Mouse (Mus musculus) fat pad, adult 2 months (tissue): ENCODE measurements at regions not wholly inside any gene's neighbourhood (a gene's known extent, or its start where the extent isn't known, plus 50 kb on each side); places are given as distances from the start of the nearest gene placed in this dataset.
A peak's percentile ranks its signal among the peaks of the same experiment; 100 is the strongest.

Source experiments
- DNase-seq: peaks from one replicate; pipeline ENCODE4 v3.0.0-alpha.2; 2011; ENCODE audit warnings: low read depth, low spot score; ENCODE audit errors: extremely low read depth

DNA sequence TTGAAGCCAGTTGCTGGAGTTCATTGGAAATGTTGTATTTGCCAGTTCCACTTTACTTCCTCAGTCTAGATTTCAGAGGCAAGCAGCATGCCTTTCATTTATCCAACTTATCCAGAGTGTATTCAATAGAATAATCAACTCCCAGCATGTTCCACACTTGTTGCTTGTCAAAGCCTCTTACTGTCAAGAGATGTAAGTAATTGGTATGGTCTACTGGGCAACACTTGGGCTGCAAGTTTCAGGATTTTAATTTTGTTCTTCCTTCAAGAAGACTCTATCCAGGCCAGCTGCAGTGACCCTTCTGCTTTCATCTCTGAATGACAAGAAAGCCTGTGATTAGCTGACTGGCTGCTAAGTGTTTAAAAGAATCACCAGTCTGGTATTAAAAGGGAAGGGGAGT, 3131.6 kb upstream of the Lrrc6 start:
- DNase-seq, result no peak

DNA sequence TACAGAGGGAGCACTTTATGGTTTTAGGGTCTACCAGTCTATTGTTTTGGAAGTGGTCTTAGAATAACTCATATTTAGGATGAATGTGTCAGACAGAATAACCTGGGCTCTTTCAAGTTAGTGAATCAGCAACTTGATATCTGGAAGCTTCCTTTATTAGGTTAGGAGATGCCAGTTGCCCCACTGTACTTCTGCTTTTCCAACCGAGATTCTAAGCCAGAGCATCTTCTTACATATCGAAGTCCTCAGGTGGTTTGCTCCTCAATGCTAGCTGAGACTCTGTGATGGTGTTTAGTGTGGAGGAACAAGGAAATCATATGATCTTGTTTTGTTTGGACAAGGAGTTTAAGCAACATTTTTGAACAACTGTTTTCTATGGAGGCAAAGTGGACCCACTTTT, 3117.3 kb upstream of the Lrrc6 start:
- no peak for DNase-seq

DNA sequence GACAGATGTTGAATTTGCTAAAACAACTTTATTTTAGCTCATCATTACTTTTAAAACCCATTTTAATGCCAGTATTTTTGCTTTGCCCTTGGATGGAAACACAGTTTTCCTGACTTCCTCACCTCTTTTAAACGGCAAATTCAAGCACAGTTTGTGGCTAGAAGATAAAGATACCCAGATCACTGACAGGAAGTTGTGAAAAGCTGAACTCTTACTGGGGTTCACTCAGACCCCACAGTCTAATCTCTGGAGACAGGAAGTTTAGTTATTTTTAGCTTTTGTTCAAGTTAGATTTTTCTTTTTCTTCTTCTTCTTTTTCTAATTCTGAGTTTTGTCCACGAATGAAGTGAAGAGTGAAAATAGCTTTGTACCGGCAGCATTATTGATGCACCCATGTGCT, 3113.3 kb upstream of the Lrrc6 start:
- no peak for DNase-seq

- DNase-seq, result no peak
These were observed 3090.7 kb upstream of the Lrrc6 start for GRCm38 (mm10) chr15:69591219-69592006.

DNA sequence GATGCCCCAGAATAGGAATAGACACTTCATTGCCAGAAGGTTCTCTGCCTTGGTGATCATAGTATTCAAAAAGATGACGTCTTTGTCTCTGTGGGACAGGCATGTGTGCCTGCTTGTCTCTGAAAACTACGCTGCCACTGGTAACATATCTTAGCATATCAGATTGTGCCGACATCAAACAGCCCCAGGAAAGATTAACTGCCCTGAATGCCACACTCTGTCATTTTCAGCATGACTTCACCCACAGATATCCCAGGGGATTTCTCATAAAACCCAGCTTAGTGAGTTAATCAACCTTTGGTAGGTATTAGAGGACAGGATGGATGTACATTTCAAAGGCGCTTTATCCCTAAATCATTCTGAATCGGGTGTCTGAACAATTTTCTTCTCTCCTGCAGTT, 3087.4 kb upstream of the Lrrc6 start:
- DNase-seq, result no peak

DNA sequence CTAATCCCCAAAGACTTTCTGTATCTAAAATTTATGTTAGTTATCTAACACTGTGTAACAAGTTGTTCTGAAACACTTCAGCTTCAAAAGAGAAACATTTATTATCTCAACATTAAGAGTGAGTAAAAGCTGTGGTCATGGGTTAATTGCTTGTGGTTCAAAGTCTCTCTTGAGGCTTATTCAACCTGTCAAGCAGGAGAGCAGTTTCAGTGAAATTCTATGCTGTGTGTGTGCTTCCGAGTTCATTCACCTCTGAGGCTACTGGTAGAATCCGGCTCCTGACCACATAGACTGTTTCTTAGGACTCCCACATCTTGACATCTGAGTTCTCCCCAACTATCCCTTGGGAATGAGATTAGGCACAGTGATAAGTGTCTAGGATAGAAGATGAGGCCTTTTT, 3076.0 kb upstream of the Lrrc6 start:
- no peak for DNase-seq

- DNase-seq, result no peak
These were observed 3075.0 kb upstream of the Lrrc6 start for GRCm38 (mm10) chr15:69575611-69576153.

DNA sequence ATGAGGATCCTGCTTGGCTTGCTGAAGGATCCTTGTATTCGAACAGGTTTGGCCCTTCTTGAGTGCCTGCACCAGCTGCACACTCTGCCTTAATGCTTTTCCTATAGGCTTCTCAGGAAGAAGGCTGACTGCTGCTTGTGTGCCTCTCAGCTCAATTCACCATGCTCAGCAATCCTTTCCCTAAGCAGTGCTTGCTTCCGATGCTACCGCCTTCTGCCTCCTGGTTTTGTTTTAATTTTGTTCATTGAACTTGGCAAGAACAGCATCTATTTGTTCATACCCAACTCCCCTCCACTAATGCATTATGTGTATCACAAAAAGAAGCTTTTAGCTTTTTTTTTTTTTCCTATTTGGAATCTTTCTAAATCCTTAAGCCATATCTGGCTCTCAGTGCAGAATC, 3053.5 kb upstream of the Lrrc6 start:
- DNase-seq, result no peak

DNA sequence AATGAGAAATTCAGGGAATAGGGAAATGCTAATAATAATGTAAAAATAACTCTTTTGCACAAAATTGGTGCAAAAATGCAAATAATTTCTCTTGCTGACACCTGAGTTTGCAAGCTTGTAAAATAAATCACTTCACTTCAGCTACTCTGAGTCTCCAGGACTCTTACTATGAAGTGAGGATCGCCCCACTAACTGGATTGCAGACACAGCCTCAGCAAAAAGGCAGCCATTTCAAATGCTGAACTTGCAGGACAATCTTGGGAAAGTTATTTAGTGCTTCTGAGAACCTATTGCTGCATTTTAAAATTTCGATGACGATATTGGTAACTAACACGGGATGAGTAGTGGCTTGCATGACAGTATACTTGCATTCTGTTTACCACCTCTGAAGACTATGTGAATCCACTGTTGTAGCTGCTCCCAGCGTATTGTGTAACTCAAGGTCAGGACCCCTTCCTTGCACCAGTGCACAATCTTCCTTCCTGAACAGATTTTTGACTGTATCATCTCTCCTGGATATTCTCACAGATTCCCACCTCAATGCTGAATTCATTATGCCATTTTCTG, 3051.4 kb upstream of the Lrrc6 start:
- DNase-seq, result no peak

- DNase-seq, result no peak
These were observed 3050.3 kb upstream of the Lrrc6 start for GRCm38 (mm10) chr15:69551012-69551411.

DNA sequence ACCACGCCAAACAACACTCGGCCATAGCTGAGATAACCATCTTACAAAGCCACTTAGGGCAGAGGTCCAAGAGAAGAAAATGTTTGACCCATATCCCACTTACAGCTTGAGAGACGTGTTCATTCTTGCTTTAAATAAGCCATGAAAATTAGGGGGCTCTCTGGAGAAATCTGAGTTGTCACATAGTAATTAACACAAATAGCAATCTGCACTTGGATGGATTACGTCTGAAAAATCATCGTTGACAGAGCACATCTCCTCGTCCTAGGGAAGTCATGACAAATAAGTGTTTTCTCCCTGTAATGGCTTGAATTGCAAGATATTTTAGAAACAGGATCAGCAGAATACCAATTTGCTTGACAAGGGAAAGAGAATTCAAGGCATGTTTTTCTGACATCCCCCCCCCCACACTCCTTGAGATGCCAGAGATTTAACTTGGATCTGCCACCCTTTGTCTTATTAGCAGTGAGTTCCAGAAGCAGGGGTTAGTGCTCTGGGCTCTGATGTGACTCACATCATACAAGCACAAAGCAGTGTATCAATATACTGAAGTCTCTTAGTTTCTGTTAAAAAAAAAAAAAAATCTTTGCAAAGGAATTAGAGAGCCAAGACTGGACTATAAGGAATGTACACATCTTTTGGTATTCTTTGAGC, 3025.9 kb upstream of the Lrrc6 start:
- DNase-seq, result no peak

DNA sequence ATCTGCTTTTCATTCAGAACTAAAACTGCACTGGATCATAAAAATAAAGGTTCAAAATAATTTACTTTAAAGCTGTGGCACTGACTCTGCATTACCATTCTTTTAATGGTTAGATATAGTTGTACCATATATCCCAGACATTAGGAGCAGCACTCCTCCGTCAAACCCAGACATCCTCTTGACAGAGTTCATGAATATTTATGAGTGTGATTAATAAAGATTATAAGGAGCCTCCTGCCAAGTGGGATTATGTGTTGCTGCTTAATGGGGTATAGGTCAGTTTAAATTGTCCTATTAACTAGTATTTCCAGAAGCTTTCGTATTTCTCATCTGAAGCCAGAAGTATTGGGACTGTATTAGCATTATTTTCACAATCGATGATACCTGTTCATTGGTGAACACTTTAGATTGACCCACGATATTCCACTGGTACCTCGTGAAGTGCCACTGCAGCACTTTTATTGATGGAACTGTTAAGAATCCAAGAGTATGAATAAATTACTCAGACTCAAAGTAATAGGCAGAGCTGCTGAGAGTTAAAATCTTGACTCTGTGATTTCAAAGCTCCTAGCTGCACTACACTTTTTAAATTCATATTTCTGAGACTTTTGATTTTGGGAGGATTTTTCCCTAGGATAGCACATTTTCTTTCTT, 2983.8 kb upstream of the Lrrc6 start:
- DNase-seq, result no peak

DNA sequence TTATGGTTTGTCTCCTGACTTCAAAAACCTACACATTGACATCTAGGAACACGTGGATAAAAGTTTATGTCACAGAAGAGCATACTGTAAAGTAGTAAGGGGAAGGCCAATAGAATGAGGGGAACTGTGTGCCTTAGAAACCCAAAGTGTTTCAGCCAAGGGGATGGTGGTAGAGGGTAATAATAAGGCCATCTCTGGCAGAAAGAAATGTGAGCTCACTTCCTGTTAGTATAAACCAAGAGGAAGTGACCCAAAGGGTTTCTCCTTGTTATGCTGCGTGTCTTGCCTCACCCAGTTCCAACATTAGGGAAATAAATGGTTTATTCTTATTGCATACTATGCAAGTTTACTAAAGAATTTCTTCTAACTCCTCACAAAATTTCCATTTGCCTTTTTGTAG, 2982.4 kb upstream of the Lrrc6 start:
- DNase-seq, result no peak

DNA sequence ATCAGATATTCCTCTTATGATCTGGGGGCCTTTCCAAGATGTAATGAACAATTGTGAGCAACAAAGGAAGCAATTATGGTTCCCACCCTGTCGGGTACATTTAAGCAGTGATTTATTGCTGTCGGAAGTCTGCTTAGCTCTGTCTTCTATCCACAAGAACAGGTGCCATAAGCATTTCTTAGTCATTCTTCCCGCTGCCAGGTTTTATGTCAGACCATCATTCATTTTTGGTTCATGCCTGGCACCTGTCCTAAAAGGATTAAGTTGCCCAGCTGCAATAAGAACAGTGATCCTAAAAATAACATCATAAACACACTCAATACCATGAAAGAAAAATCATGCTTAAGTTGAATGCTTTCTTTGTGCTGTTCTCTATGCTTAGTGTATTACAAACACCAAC, 2980.4 kb upstream of the Lrrc6 start:
- DNase-seq, result peak; percentile 90

DNA sequence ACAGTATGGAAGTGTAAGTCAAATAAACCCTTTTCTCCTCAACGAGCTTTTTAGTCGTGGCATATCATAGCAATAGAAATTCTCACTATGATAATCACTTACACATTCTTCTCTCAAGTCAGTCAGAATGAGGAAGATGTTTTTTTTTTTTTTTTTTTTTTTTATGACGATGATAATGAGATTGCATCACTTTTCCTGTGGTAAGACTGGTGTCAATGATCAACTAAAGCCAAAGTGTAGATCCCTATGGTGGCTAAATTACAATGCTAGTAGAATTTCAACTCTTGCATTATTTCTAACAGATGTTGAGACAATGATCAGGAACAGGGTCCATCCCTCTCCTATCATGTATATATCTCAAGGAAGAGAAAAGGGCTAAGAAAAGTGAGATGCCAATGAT, 2976.3 kb upstream of the Lrrc6 start:
- DNase-seq, result no peak

DNA sequence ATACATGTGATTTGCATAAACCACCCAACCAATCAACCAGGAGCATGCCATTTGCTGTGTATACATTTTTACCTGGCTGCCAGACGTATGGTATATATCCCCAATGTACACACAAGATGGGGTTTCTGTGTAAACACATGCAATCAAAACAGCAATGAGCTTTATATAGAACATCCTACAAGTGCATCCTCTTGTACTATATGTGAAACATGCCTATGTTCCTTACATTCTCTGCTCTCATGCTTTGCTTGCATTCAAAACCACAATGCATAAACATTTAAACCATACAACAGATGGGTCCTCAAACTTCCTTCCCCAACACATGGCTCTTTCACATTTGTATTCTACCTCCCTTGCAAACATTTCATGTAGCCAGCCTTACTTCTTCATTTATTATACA, 2968.9 kb upstream of the Lrrc6 start:
- no peak for DNase-seq

GRCm38 (mm10) chr15:69460581-69461194, 2960.0 kb upstream of the Lrrc6 start:
- DNase-seq, result no peak

- no peak for DNase-seq
These were observed 2956.8 kb upstream of the Lrrc6 start for GRCm38 (mm10) chr15:69457473-69457872.

GRCm38 (mm10) chr15:69456191-69456770, 2955.6 kb upstream of the Lrrc6 start:
- no peak for DNase-seq

GRCm38 (mm10) chr15:69441008-69441407, 2940.3 kb upstream of the Lrrc6 start:
- no peak for DNase-seq

GRCm38 (mm10) chr15:69413531-69414011, 2912.9 kb upstream of the Lrrc6 start:
- DNase-seq, result no peak
